Mouse (Mus musculus) ES-E14 (cell line): ENCODE measurements around the gene Olfr410. TPM values are rescaled to one million over a fixed set of nuclear protein-coding genes. Genes with fewer than 3 reads are reported as not detected.

Source experiments
- DNase-seq: peaks from one replicate; pipeline ENCODE4 v3.0.0-alpha.2; 2013; ENCODE audit warnings: low read depth, low spot score
- H3K27ac ChIP-seq: 2 replicates; pipeline ENCODE4 v1.5.1; 2012; ENCODE audit warnings: low read depth, mild to moderate bottlenecking, low read length, moderate library complexity, mixed read lengths; ENCODE audit not compliant: poor library complexity, insufficient read depth, severe bottlenecking
- H3K36me3 ChIP-seq: 2 replicates; pipeline ENCODE4 v1.6.1; 2012; ENCODE audit warnings: mild to moderate bottlenecking, low read length, moderate library complexity, mixed read lengths; ENCODE audit not compliant: control insufficient read depth, poor library complexity, insufficient read depth, severe bottlenecking
- H3K4me1 ChIP-seq, 2 experiments: fragments of 150-350 bp in 1 of 2; sonication (generic) in 1 of 2; 2 replicates each; pipeline ENCODE4 v1.6.1; 2012; ENCODE audit warnings: low read length in 2 of 2, mild to moderate bottlenecking in 1 of 2, mixed read lengths in 1 of 2; ENCODE audit not compliant: control insufficient read depth in 2 of 2, insufficient read depth in 2 of 2, poor library complexity in 1 of 2
- H3K4me3 ChIP-seq, 2 experiments: fragments of 150-350 bp in 1 of 2; sonication (generic) in 1 of 2; 2 replicates each; pipeline ENCODE4 v1.5.1; 2012; ENCODE audit warnings: low read length in 2 of 2, low read depth in 1 of 2, mild to moderate bottlenecking in 1 of 2, mixed read lengths in 1 of 2; ENCODE audit not compliant: insufficient read depth in 1 of 2, poor library complexity in 1 of 2, severe bottlenecking in 1 of 2
- H3K9ac ChIP-seq: 2 replicates; pipeline ENCODE4 v1.6.1; 2012; ENCODE audit warnings: low read depth, mild to moderate bottlenecking, low read length, mixed read lengths; ENCODE audit not compliant: poor library complexity, insufficient read depth, severe bottlenecking
- H3K9me3 ChIP-seq: fragments of 150-350 bp; sonication (generic); 2 replicates; pipeline ENCODE4 v1.6.1; 2012; ENCODE audit warnings: low read depth, mild to moderate bottlenecking, low read length; ENCODE audit not compliant: control insufficient read depth, insufficient read depth
- CHD2 ChIP-seq: IDR thresholded peaks from 2 replicates; pipeline ENCODE4 v1.6.1; 2014; ENCODE audit warnings: mild to moderate bottlenecking, low read depth, low read length, inconsistent platforms
- HCFC1 ChIP-seq: IDR thresholded peaks from 2 replicates; pipeline ENCODE4 v1.6.1; 2012; ENCODE audit warnings: low read length, inconsistent platforms, borderline replicate concordance; ENCODE audit not compliant: insufficient read depth
- MAFK ChIP-seq: IDR thresholded peaks from 2 replicates; pipeline ENCODE4 v1.6.1; 2014; ENCODE audit warnings: mild to moderate bottlenecking, low read depth, low read length, inconsistent platforms; ENCODE audit not compliant: insufficient read depth
- ZC3H11A ChIP-seq: IDR thresholded peaks from 2 replicates; pipeline ENCODE4 v1.6.1; 2012; ENCODE audit warnings: low read depth, mild to moderate bottlenecking, inconsistent platforms, low read length, borderline replicate concordance
- ZNF384 ChIP-seq: IDR thresholded peaks from 2 replicates; pipeline ENCODE4 v1.6.1; 2012; ENCODE audit warnings: low read depth, low read length, inconsistent platforms
- in situ Hi-C, 2 experiments: fragments of 600-800 bp; cut with MboI; formaldehyde crosslinking; loops; one replicate each; pipeline ENCODE4 v1.15.1; 2025; ENCODE audit warnings: low sequenced_read_pairs in 2 of 2, inconsistent platforms in 1 of 2; ENCODE audit not compliant: unreplicated experiment in 2 of 2
- total RNA-seq: library from RNA; depleted of rRNA; stranded (reverse); fragments of 300-350 nt; gene quantifications from 2 replicates; pipeline ENCODE4 v1.2.3, GENCODE M21; 2012; rRNA removed

Gene Olfr410
- total RNA-seq, result not detected in 2 replicates

GRCm38 (mm10) chr11:74337931-74338330 lies at the start of gene Olfr410:
TSS of gene Olfr410 (minus strand) at chr11:74338031.
- TF ChIP-seq ZC3H11A (no peak), CHD2 (no peak), MAFK (no peak), HCFC1 (no peak), ZNF384 (no peak)
- no peak within 1 kb of the TSS for H3K27ac ChIP-seq
- H3K36me3 ChIP-seq, result no peaks in the 10 kb centered on the region
- DNase-seq, result no peak
- no peaks in the 10 kb centered on the region for H3K4me1 ChIP-seq
- in situ Hi-C loops, result no loop called here
- no peak within 1 kb of the TSS for H3K4me3 ChIP-seq
- H3K9me3 ChIP-seq, result no peaks in the 10 kb centered on the region
- H3K9ac ChIP-seq, result no peak within 1 kb of the TSS

GRCm38 (mm10) chr11:74387203-74387602 lies 49.4 kb upstream of the Olfr410 start:
- Histone ChIP-seq H3K9ac (no peak overlapping the region), H3K9me3 (no peaks in the 10 kb centered on the region), H3K4me3 (no peak overlapping the region), H3K27ac (no peak overlapping the region), H3K4me1 (no peaks in the 10 kb centered on the region), H3K36me3 (no peaks in the 10 kb centered on the region)
- in situ Hi-C loops, result loop anchor here in 1 of 2 experiments (25.0 kb wide), 1 partner anchor 150 kb away; no protein-coding TSS in a partner anchor
- TF ChIP-seq CHD2, result no peak
- no peak for TF ChIP-seq ZNF384
- TF ChIP-seq ZC3H11A, result no peak
- TF ChIP-seq HCFC1, result no peak
- TF ChIP-seq MAFK, result no peak
- DNase-seq, result no peak

- Histone ChIP-seq H3K9ac (no peak overlapping the region), H3K4me1 (no peaks in the 10 kb centered on the region), H3K4me3 (no peak overlapping the region), H3K27ac (no peak overlapping the region), H3K36me3 (no peaks in the 10 kb centered on the region), H3K9me3 (no peaks in the 10 kb centered on the region)
- TF ChIP-seq ZC3H11A (no peak), HCFC1 (no peak), ZNF384 (no peak), CHD2 (no peak), MAFK (no peak)
- DNase-seq, result no peak
- in situ Hi-C loops, result loop anchor here in 1 of 2 experiments (25.0 kb wide), 1 partner anchor 152 kb away; no protein-coding TSS in a partner anchor
Observed at GRCm38 (mm10) chr11:74385674-74386073, 47.8 kb upstream of the Olfr410 start.

- Histone ChIP-seq H3K36me3 (no peaks in the 10 kb centered on the region), H3K9ac (no peak overlapping the region), H3K27ac (no peak overlapping the region), H3K4me1 (no peaks in the 10 kb centered on the region), H3K4me3 (no peak overlapping the region), H3K9me3 (no peaks in the 10 kb centered on the region)
- no peak for TF ChIP-seq ZC3H11A
- no peak for TF ChIP-seq HCFC1
- no peak for TF ChIP-seq MAFK
- no peak for TF ChIP-seq ZNF384
- TF ChIP-seq CHD2, result no peak
- in situ Hi-C loops, result loop anchor here in 1 of 2 experiments (25.0 kb wide), 1 partner anchor 158 kb away; no protein-coding TSS in a partner anchor
- no peak for DNase-seq
Observed at GRCm38 (mm10) chr11:74379166-74379873, 41.5 kb upstream of the Olfr410 start.
